Mouse (Mus musculus) adrenal gland, adult 8-10 months (tissue): ENCODE measurements at regions not wholly inside any gene's neighbourhood (a gene's known extent, or its start where the extent isn't known, plus 50 kb on each side); places are given as distances from the start of the nearest gene placed in this dataset.

ENCODE experiments used
- DNase-seq: peaks from one replicate; pipeline ENCODE4 v3.0.0; 2022

DNA sequence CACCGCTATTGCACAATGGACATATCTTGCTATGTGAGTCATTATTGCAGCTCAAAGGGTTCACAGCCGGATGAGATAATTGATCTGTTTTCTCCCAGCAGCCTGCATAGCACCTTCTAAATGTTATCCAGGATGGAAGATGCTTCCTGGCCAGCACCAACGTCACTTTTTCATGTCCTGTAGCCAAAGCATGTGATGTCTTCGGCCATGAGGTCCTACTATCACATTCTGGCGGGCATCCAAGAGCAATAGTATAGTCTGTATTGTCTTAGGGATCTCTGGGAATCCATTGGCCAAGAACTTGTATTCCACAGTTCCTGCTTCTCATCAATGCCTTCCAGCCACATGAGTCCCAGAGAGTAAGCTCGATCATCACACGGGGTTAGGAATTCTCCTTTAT is 70.6 kb downstream of the Npy start:
- no peak for DNase-seq

DNA sequence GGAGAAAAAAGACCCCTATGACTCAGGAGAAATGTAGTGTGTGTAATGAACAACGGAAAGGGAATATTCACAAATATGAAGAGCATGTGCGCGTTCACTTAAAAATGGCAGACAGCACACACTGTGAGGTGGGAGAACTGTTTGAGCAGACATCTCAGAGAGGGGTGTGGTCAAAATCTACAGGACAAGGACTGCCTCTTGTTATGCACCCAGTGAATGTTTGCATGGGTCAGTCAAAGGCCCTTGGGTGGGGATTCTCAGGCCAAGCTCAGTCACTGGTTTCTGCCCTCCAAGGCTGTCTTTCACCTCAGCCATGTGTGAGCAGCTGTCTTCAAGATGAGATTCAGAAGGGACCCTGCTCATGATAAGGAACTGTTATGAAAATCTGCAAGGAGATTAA is 76.6 kb downstream of the Npy start:
- DNase-seq, result no peak

DNA sequence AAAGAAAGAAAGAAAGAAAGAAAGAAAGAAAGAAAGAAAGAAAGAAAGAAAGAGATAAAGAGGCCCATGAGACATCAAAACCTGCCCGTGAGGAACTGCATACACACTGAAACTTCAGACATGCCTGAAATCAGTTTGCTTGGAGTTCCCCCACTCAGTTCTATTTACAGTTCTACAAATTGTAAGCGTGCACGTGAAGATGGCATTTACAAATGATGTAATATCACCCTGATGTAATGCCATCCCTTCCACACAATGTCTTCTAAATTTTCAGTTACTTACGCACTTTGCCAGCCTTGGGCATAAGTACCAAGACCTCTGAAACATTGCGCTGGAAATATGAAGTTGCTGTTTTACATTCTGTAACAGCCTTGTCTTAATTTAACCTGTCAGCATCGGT is 79.0 kb downstream of the Npy start:
- no peak for DNase-seq

DNA sequence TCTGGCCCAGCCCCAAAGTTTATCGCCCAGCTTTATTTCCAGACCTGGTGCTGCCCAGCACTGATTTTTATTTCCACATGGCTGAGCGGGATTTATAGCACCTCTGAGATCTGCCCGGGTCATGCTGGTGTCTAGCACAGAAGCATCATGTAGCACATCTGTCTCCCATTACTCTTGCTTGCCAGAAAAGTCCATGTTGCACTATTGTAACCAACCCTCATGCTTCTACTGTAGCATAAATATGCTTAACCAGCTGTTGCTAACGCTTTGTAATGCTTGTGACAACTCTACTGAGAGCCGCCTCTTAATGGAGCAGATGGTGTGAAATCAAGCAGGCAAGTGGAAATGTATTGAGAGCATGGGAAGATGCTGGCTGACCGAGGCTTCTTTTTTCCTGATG is 81.5 kb downstream of the Npy start:
- DNase-seq, result no peak

DNA sequence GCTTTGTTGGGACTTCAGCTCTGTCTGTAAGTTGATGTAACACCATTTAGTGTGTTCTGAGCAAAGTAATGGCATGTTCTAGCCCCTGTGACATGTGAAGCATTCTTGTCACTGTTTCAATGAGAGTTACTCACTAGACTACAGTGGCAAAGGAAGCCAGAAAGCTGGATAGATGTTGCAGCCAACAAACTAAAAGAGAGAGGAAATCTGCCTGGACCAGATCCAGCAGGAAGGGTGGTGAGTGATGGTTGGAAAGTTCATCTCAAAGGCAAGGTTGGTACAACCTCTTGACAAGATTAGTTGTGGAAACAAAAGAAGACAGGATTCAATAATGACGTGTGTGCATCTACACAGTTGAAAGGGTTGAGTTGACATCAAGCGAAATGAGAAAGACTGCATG is 83.9 kb downstream of the Npy start:
- DNase-seq, result no peak

DNA sequence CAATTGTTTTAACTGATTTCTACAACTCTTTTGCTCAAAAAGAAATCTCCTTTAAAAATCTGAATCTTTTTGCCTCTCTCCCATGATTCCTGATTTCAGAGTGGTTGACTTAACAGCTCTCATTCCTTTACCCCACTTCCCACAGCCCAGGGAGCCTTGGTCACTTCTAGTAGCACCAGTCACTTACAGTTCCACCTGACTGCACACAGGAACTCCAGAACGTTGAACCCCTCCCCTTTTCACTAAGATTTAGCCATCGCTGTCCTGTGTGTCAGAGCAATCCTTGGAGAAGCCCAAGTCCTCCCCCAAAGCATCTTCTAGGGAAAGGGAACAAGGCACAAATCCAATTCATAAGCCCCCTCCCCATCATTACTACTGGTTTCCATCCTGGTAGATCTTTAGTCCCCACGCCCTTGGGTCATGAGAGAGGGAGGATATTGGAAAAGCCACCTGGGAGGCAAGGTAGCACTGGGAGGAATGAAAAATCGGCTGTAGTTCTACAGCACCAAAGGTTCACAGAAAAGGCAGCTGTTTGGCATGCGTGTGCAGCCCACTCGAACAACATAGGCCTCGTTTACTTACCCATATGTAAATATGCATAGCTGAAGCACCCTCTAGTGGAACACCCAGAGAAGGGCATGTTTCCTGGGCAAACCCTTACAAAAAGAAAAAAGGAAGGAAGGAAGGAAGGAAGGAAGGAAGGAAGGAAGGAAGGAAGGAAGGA is 96.7 kb downstream of the Npy start:
- DNase-seq, result no peak

DNA sequence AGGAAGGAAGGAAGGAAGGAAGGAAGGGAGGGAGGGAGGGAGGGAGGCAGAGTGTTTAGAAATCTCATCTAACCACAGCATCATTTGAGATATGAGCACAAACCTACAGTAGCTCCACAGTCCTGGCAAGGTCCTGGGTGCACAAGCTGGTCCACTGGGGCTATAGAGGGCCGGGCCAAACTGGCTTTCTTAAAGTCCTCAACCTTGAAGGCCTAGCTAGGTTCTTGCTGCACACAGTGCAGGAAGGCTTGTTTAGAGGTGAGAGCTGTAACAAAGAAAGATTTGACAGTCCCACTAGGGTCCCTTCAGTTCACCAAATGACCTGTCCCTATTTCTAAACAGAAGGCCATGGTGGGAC is 97.3 kb downstream of the Npy start:
- DNase-seq, result no peak

DNA sequence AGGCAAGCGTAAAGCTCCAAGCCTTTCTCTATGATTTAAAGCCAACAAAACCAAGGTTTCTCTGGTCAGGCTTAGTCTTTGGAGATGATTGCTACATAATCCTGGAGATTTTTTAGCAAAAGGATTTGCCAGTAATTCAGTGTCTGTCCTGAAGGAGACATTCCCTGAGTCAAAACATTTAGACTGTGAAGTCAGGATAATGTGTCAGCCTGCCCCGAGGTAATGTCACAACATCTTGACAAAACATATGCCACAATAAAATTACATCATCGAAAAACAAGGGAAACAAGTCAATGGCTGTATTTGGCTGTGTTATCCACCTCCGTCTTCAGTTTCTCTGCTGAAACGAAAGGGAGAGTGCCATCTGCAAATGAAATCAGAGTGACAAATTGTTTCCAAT is 101.8 kb downstream of the Npy start:
- DNase-seq, result no peak

DNA sequence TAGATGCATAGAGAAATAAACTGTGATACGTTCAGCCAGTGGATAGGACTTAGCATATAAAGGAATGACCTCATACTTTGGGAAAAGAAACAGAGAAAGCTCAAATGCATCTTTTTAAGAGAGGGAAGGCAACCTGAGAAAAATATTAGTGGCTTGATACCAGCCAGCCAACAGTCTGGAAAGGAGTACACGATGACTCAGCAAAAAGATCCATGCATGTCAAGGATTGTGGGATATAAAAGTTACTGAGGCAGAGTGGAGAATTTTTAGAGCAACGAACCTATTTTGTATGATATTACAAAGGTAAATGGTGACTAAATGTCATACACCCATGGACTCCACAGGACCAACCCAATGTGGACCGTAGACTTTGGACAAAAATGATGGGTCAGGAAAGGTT is 105.6 kb downstream of the Npy start:
- DNase-seq, result no peak

DNA sequence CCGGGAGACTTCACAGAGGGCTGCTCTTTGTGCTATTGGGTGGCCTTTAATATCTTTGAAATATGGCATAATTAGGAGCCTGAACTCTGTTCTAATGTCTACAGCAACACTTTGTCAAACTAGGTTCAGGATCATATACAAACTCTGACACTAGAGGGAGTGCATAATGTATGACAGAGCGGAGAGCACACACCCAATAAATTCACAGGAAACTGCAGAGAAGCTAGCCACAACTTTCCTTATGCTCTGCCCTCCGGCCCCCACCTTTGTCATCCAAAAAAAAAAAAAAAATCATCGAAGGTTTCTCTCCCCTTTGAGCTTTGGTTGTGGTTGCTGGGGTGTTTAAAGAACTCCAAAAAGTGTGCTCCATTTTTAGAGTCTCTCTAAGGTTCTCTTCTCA is 107.6 kb downstream of the Npy start:
- no peak for DNase-seq

DNA sequence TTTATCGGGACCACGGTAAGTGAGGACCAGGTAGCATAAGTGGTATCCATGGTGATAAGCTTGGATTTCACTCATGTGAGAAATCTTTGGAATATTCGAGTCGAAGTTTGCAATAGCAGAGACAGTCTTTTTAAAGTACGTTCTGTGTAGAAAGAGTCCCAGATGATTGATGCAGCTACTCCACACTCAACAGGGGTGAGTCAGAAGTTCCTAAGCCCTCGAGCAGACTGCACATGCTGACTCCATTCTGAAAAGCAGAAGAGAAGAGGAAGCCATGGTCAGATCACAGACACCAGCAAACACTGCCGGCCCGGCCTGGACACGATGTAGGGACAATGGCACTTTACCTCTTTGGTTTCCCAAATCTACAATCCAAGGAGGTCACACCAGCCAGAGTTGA is 120.6 kb downstream of the Npy start:
- DNase-seq, result peak; percentile 33

DNA sequence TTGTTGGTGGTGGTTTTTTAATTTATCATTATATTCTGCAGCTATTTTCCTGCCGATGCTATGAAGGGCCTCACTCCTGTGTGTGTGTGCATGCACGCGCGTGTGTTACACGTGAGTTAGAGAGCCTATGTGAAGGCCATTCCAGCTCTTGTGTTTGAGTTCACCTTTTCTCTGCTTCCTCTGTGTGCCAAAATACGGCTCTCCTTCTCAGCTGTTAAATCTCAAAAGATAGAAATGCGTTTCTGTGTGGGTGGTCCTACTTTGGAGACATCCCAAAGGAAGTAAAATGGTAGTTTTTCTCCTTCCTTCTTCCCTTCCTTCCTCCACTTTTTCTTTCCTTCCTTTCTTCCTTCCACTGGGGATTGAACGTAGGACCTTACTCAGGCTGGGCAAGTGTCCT is 136.4 kb downstream of the Npy start:
- no peak for DNase-seq

DNA sequence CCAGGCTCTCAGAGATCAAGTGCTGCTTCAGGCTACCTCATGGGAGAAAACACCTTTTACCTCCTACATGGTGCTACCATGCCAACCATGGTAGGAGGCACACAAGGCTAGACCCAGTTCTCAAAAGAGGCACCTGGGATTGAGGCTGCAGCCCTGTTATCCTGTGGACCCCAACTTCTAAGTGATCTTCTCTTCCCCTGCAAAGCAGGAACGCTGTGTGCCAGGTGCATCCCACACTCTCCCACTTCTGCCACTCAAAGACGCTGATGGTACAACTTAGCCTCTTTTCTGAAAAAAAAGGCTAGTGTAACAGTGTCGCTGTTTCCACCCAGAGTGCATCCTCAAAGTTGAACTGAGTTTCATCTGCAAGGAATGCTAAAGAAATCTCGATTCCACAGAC is 138.7 kb downstream of the Npy start:
- no peak for DNase-seq

DNA sequence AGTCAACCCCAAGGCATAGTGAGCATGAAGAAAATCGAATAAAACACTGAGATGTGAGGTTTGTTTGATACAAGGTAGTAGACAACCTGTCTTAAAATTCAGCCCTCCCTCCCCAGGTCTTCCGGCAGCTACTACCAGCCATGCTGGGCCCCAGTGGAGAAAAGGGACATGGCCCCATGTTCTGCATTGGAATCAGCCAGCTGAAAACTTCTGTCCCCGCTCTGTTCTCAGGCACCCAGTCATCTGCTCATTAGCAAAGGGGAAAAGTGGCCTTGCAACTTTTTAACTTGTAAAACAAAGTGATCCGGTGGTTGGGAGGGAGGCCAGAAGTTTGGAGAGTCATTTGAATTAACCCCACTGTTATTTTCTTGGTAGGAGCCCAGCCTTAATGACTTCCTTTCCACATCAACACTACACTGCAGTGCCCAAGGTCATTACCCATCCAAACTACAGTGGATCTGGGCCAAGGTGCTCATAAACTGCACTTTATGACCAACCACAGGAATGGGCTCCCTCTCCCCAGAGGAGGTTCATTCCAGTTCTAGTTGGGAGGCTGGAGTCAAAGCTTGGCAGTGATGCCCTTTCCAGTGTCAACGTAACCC is 143.5 kb downstream of the Npy start:
- no peak for DNase-seq

DNA sequence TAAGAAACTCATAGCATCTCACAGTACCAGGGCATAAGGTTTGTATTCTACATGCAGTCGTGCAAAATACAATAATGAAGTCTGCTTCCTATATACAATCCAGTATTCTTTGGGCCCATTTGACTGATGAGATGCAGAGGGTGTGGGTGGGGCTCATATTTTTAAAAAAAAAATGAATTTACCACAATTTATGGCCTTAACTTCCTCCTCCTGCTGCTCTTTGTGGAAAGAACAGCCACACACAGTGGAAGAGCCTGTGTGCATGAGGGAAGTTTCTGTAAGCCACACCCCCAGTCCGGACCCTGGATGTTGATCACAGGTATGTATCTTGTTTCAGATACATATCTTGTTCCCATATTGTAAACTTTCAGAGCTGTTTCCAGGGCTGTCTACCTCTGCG is 143.5 kb upstream of the Mpp6 start:
- DNase-seq, result no peak

DNA sequence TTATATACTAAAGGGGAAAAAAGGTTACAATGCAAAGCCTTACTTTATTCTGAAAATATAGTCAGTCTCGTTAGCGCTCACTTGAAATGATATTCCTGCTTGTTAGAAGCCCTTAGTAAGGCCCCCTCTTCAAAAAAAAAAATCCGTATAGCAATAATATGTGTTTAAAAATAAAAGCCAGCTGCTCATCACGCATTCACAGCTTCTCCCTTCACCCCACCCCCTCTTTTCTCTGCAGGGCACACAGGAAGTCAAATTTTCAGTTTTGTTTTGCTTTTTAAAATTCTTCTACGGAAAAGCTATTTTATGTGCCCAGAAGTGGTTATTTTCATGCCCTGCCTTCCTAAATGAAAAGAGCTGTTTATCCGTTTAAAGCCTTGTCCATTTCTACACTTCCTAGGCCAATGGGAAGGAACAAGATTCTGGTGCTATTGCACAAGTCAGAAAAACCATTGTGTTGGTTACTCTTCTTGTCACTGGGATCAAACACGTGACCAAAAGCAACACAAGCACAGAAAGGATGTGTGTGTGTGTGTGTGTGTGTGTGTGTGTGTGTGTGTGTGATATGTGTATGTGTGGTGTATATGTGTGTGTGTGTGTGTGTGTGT is 136.7 kb upstream of the Mpp6 start:
- no peak for DNase-seq

DNA sequence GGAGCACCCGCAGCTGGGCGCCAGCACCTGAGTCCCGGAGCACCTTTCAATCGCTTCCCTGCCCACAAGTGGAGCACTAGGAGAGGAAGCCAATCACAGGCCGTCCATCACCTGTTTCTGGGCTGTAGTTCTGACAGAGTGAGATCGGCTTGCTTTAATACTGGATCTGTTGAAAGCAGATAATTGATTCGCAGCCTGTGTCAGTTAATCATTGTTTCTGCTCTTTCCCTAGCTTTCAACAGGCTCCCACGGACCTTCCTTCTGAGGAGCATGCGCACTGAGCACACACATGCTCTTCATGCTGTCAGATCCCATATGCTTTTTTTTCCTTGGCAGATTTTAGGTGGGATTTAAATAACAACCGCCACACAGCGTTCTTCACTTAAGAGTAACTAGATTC is 132.3 kb upstream of the Mpp6 start:
- no peak for DNase-seq

DNA sequence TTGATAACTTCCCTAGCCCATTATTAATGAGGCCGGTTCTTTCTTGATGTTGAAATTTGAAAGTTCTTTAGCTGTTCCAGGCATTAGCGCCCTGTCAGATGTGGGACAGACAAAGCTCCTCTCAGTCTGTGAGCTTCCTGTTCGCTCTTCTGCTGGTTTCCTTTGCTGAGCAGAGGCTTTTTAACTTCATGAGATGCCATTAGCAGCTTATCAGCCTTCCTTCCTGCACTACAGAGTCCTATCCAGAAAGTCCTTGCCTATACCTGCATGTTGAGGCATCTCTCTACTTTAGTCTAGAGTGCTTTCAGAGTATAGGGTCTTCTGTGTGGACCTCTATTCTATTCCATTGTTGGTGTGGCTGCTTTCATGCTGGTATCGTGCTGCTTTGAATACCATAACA is 126.3 kb upstream of the Mpp6 start:
- DNase-seq, result no peak

DNA sequence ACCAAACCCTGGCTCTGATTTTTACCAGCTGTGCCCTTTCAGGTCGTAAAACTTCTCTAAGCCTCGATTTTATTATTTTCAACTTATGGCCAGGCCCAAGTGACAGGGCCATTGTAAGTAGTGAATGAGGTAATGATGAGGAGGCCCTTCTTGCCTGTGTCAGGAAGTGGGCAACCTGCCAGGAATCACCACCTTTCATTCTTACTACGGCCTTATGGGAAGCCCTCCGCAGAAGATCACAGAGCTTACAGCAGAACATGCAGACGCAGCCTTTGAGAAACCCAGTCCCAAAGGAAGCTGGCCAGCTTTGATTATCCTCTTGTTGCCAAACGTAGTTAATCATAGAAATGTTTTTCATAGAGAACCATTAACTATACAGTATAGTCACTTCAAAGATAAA is 124.9 kb upstream of the Mpp6 start:
- no peak for DNase-seq

DNA sequence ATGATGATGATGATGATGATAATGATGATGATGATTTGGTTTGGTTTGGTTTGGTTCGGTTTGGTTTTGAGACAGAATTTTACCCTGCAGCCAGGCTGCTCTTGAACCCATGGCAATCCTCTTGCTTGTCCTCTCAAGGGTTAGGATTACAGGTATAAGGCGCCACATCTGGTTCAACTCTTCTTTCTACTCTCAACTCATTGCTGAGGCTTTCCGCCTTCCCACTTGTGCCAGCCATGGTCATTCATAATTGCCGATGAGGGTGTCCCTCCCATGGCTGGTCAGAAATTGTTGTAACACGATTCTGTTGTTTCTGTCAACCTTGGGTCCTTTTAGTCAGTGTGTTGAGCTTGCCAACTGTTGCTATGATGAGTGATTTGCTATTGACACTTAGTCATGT is 122.9 kb upstream of the Mpp6 start:
- no peak for DNase-seq

DNA sequence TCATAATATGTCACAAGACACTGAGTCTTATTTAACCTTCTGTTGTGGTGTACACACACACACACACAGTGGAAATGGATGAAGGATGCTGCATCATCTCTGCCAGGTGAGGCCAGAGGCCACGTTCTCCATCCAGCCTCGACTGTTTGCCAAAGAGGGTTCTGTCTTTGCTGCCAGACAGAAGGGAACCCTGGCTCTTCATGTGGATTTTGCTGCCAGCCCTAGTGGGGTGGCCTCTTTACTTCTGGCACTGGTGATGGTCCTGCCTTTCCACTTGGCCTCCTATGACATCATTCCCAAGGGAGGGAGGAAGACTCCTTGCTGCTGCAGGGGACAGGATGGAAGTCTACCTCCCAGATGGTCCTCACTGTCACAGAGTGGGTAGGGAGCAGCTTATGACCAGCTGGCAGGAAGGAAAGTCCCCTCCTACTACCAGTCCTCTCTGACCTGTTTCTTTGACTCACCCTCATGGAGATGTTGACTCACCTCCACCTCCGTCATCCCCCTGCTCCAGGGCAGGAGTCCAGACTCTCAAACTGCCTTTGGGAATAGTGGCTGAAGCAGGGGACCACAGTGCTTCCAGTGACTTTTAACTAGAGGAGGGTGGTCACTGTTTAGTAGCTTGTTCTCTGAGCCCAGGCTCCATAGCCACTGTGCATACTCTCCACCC is 122.4 kb upstream of the Mpp6 start:
- no peak for DNase-seq

DNA sequence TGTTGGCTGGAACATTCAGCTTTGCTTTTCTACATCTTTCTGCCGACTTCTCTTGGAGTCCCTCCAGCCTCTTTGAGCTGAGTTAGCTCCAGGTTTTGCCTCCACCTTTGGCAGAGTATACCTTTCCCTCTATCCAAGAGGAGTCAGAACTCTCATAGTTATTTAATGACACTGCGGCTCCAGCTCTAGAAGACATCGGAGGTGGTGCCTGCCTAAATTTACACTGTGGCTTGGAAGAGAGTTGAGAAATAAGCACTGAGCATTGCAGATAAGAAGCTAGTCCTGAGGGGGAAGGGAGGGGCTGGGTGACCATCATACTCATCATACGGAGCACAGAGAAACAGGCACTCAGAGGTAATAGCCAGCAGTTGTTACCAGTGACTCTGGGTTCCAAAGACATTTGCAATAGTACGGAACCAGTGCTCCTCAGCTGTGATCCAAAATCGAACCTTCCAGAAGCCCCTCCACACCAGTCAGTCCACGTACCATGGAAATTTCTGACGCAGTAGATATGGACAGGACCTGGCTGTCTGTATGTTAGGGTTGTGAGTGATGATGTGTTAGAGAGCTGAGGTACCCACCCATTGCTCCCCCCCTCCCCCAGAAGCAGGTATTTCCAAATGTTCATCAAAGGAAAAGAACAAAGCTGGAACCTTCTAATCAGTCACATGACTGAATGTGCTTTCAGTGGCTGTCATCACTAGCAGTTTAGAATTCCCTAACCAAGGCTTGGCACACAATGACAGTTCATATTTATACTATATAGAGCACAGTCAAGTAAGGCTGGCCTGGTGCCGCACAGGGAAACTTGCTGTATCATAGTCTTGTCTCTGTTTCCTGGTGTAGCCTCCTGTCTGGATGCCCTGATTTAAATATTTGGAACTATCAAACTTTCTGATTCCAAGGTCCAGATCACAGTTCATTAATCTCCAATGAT is 120.2 kb upstream of the Mpp6 start:
- DNase-seq, result no peak

DNA sequence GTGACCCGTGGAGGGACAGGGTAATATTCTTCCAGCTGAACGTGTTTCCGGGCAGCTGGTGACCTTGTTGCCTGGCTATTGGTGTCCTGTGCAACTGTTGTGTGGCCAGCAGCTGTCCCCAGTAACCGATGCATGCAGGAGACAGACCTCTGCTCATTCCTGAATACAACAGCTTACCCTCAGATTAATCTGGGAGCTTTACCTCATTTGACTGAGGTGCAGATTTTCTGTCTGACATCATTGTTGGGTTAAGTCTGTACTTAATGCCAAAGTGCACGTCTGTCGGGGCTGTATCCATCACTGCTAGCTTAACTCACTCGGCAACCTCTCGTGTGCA is 119.6 kb upstream of the Mpp6 start:
- no peak for DNase-seq
